Mouse (Mus musculus) kidney, adult 2 months (tissue): ENCODE results near the gene H2-Oa. TPM values are rescaled to one million over a fixed set of nuclear protein-coding genes. Genes with fewer than 3 reads are reported as not detected.
A peak's percentile ranks its signal among the peaks of the same experiment; 100 is the strongest.

Experiments
- DNase-seq: peaks from one replicate; pipeline ENCODE4 v3.0.0; 2021
- H3K27ac ChIP-seq: fragments of 200-500 bp; 2 replicates; pipeline ENCODE4 v1.5.1; 2012; ENCODE audit warnings: low read depth, low read length, control low read depth, inconsistent platforms; ENCODE audit not compliant: insufficient read depth
- H3K27me3 ChIP-seq: fragments of 200-500 bp; replicated peaks from 2 replicates; pipeline ENCODE4 v1.6.1; 2012; ENCODE audit warnings: mild to moderate bottlenecking, moderate library complexity, low read length, inconsistent platforms; ENCODE audit not compliant: control insufficient read depth, insufficient read depth
- H3K36me3 ChIP-seq: fragments of 200-500 bp; 2 replicates; pipeline ENCODE4 v1.6.1; 2012; ENCODE audit warnings: mild to moderate bottlenecking, moderate library complexity, low read length, inconsistent platforms; ENCODE audit not compliant: control insufficient read depth, insufficient read depth
- H3K4me1 ChIP-seq: fragments of 200-500 bp; 2 replicates; pipeline ENCODE4 v1.6.1; 2011; ENCODE audit warnings: low read length; ENCODE audit not compliant: control insufficient read depth, insufficient read depth
- H3K4me3 ChIP-seq: fragments of 200-500 bp; 2 replicates; pipeline ENCODE4 v1.5.1; 2011; ENCODE audit warnings: mild to moderate bottlenecking, low read depth, low read length, control low read depth; ENCODE audit not compliant: insufficient read depth
- CTCF ChIP-seq: fragments of 200-500 bp; conservative IDR thresholded peaks from 2 replicates; pipeline ENCODE4 v1.5.1; 2011; ENCODE audit warnings: low read depth, mild to moderate bottlenecking, control low read depth, low read length, moderate library complexity, mixed read lengths; ENCODE audit not compliant: insufficient read depth, insufficient read length
- POLR2A ChIP-seq: fragments of 200-500 bp; IDR thresholded peaks from one replicate; pipeline ENCODE4 v1.6.1; 2011; ENCODE audit warnings: low read depth, low read length, control low read depth
- WGBS: fragments of 180-500 bp; shearing (Covaris S2); methylation state at CpG from one replicate; pipeline ENCODE4 v1.1.7; 2018; 5-methylcytosine and 5-hydroxymethylcytosine counted together
- polyA plus RNA-seq: library from polyadenylated mRNA; depleted of rRNA; stranded (reverse); fragments of >200 nt; gene quantifications from 2 replicates; pipeline ENCODE4 v1.2.3, GENCODE M21; 2012; rRNA removed

The H2-Oa gene
- 3.1 and 8.5 TPM in 2 replicates for polyA plus RNA-seq

GRCm38 (mm10) chr17:34092197-34092875, at the start of gene H2-Oa:
H2-Oa (plus strand) TSS chr17:34092340.
- Histone ChIP-seq H3K4me1 (no peaks in the 10 kb centered on the region), H3K4me3 (no peak within 1 kb of the TSS), H3K27me3 (no peaks in the 10 kb centered on the region), H3K27ac (no peak within 1 kb of the TSS), H3K36me3 (no peaks in the 10 kb centered on the region)
- TF ChIP-seq POLR2A (no peak), CTCF (no peak)
- DNase-seq, result no peak
- WGBS, result 47% methylated on average over 11 of the region's 11 CpGs

- no peaks in the 10 kb centered on the region for H3K27me3 ChIP-seq
- H3K27ac ChIP-seq, result no peak overlapping the region
- TF ChIP-seq POLR2A (no peak), CTCF (no peak)
- no peak for DNase-seq
- 83% methylated on average over 14 of the region's 14 CpGs for WGBS
- no peaks in the 10 kb centered on the region for H3K36me3 ChIP-seq
- no peaks in the 10 kb centered on the region for H3K4me1 ChIP-seq
- no peak overlapping the region for H3K4me3 ChIP-seq
These were observed 46.2 kb upstream of the H2-Oa start for GRCm38 (mm10) chr17:34045941-34046340.

- TF ChIP-seq POLR2A (no peak), CTCF (no peak)
- no peak overlapping the region for H3K27ac ChIP-seq
- WGBS, result 88% methylated on average over 5 of the region's 5 CpGs
- no peak overlapping the region for H3K4me3 ChIP-seq
- H3K27me3 ChIP-seq, result no peaks in the 10 kb centered on the region
- DNase-seq, result no peak
- no peaks in the 10 kb centered on the region for H3K4me1 ChIP-seq
- no peaks in the 10 kb centered on the region for H3K36me3 ChIP-seq
These were observed 44.6 kb upstream of the H2-Oa start for GRCm38 (mm10) chr17:34047404-34048050.

GRCm38 (mm10) chr17:34057224-34057623, 34.9 kb upstream of the H2-Oa start:
- WGBS, result 52% methylated on average over 7 of the region's 7 CpGs
- H3K27me3 ChIP-seq, result no peaks in the 10 kb centered on the region
- H3K36me3 ChIP-seq, result no peaks in the 10 kb centered on the region
- H3K4me1 ChIP-seq, result no peaks in the 10 kb centered on the region
- no peak for DNase-seq
- TF ChIP-seq CTCF, result no peak
- TF ChIP-seq POLR2A, result no peak
- H3K4me3 ChIP-seq, result no peak overlapping the region
- H3K27ac ChIP-seq, result no peak overlapping the region

- no peak for DNase-seq
- Histone ChIP-seq H3K4me3 (no peak overlapping the region), H3K4me1 (no peaks in the 10 kb centered on the region), H3K27ac (no peak overlapping the region), H3K36me3 (no peaks in the 10 kb centered on the region), H3K27me3 (no peaks in the 10 kb centered on the region)
- 47% methylated on average over 3 of the region's 3 CpGs for WGBS
- TF ChIP-seq POLR2A, result no peak
- TF ChIP-seq CTCF, result no peak
These were observed 23.3 kb upstream of the H2-Oa start for GRCm38 (mm10) chr17:34068864-34069263.

- no peak for DNase-seq
- no peaks in the 10 kb centered on the region for H3K27me3 ChIP-seq
- no peak for TF ChIP-seq POLR2A
- TF ChIP-seq CTCF, result no peak
- WGBS, result 69% methylated on average over 5 of the region's 5 CpGs
- no peaks in the 10 kb centered on the region for H3K4me1 ChIP-seq
- no peaks in the 10 kb centered on the region for H3K36me3 ChIP-seq
- H3K27ac ChIP-seq, result no peak overlapping the region
- no peak overlapping the region for H3K4me3 ChIP-seq
These were observed 20.0 kb upstream of the H2-Oa start for GRCm38 (mm10) chr17:34072091-34072490.

- no peaks in the 10 kb centered on the region for H3K4me1 ChIP-seq
- TF ChIP-seq POLR2A, result no peak
- TF ChIP-seq CTCF, result 0 out of 2 replicates have a peak, but pooled peaks have one; percentile 13
- 34% methylated on average over 7 of the region's 7 CpGs for WGBS
- H3K27ac ChIP-seq, result no peak overlapping the region
- no peaks in the 10 kb centered on the region for H3K27me3 ChIP-seq
- peak; percentile 79 for DNase-seq
- H3K4me3 ChIP-seq, result no peak overlapping the region
- no peaks in the 10 kb centered on the region for H3K36me3 ChIP-seq
These were observed 16.9 kb upstream of the H2-Oa start for GRCm38 (mm10) chr17:34075271-34075670.
